ENCODE assay signal across 9 mouse cellular contexts in genomic region chr9:55023902-55024583, GRCm38 (mm10). TPM values are rescaled to one million over a fixed set of nuclear protein-coding genes. Genes with fewer than 3 reads are reported as not detected.
A peak's percentile ranks its signal among the peaks of the same experiment; 100 is the strongest.
DNase-seq lines count a peak whose midpoint lies in the region; ATAC-seq and TF ChIP-seq lines count a peak whose summit lies in the region.
"Had no signal": no experiment of that assay in that cellular context is flagged by ENCODE, and none has a peak within 500 bp of the region (broad histone marks: within the 10 kb centered on the region; RNA-seq: fewer than 3 reads in every experiment).

No protein-coding gene starts in this region.

- ATAC-seq in liver, postnatal 0 days = no peak

- H3K36me3 ChIP-seq in liver, postnatal 0 days (replicated peaks; ENCODE audit: insufficient read depth, low read length) = no peaks in the 10 kb centered on the region
- H3K36me3 ChIP-seq: hindbrain, embryonic 15.5 days had no signal

- peak; percentile 86 for TF ChIP-seq CTCF in liver, postnatal 0 days (IDR thresholded peaks at IDR 0.05; ENCODE audit: low read depth)

- WGBS in liver, postnatal 0 days (ENCODE audit: insufficient replicate concordance) = 36% methylated on average over 13 of the region's 13 CpGs

- H3K27me3 ChIP-seq in liver, postnatal 0 days (ENCODE audit: insufficient read depth, low read length) = peaks cover 33% of the 10 kb centered on the region
- H3K27me3 ChIP-seq: hindbrain, embryonic 15.5 days had no signal

- DNase-seq in A20 (ENCODE audit: low read depth, low spot score) = peak; percentile 75
- peak; percentile 59 for DNase-seq in Muller cell, postnatal 12 days (ENCODE audit: inconsistent ontology term)
- peak; percentile 76 for DNase-seq in cerebellum, adult 9-11 months
- DNase-seq in gastrocnemius, postnatal 10 days = peak; percentile 86
- DNase-seq in kidney, postnatal 14 days = peak; percentile 75
- peak; percentile 86 for DNase-seq in liver, postnatal 0 days
- peak; percentile 64 to 84 for DNase-seq in right cerebral cortex, postnatal 10 days (ENCODE audit: low spot score in 2 of 2)
- DNase-seq in urinary bladder, postnatal 25 days (ENCODE audit: low spot score) = peak; percentile 84

- H3K27ac ChIP-seq in liver, postnatal 0 days (ENCODE audit: low read depth) = no peak overlapping the region
- H3K27ac ChIP-seq: hindbrain, embryonic 15.5 days had no signal

- no peak for TF ChIP-seq EP300 in liver, postnatal 0 days (IDR thresholded peaks at IDR 0.05; ENCODE audit: low read depth)

- H3K4me1 ChIP-seq in liver, postnatal 0 days (ENCODE audit: insufficient read depth) = 0 out of 2 replicates have a peak, but pooled peaks cover 2% of the 10 kb centered on the region

- no peaks in the 10 kb centered on the region for H3K9me3 ChIP-seq in liver, postnatal 0 days (ENCODE audit: low read length)
- H3K9me3 ChIP-seq: hindbrain, embryonic 15.5 days had no signal

- H3K9ac ChIP-seq in liver, postnatal 0 days (replicated peaks) = no peak overlapping the region
- H3K9ac ChIP-seq: hindbrain, embryonic 15.5 days had no signal

- H3K4me2 ChIP-seq in liver, postnatal 0 days (ENCODE audit: low read depth, low read length) = no peak overlapping the region

- no peak overlapping the region for H3K4me3 ChIP-seq in liver, postnatal 0 days (ENCODE audit: low read depth, low read length)
- H3K4me3 ChIP-seq: hindbrain, embryonic 15.5 days had no signal

RNA-seq across cellular contexts. Expression of gene Chrna3, which starts 2.3 kb away (rescaled TPM):
- under 1 TPM in 1 of 2 experiments, not detected in 1; 0.07 TPM for total RNA-seq in gastrocnemius, postnatal 10 days (2021)
- not detected in 2 replicates for polyA plus RNA-seq in liver, postnatal 0 days (2015; fragmentation: Nextera tagmentation; extraction: Ambion mirVana)

RNA-seq across cellular contexts. Expression of gene Chrnb4, which starts 24.5 kb away (rescaled TPM):
- under 1 TPM in 1 of 2 experiments, not detected in 1; 0.09 TPM for total RNA-seq in gastrocnemius, postnatal 10 days (2021)
- not detected in 2 replicates for polyA plus RNA-seq in liver, postnatal 0 days (2015; fragmentation: Nextera tagmentation; extraction: Ambion mirVana)

RNA-seq across cellular contexts. Expression of gene Chrna5, which starts 43.4 kb away (rescaled TPM):
- total RNA-seq in gastrocnemius, postnatal 10 days (2021) = not detected
- polyA plus RNA-seq in liver, postnatal 0 days (2015; fragmentation: Nextera tagmentation; extraction: Ambion mirVana) = not detected in 2 replicates
